Mouse (Mus musculus): ENCODE results near the gene Camta1.

Gene Camta1

DNA sequence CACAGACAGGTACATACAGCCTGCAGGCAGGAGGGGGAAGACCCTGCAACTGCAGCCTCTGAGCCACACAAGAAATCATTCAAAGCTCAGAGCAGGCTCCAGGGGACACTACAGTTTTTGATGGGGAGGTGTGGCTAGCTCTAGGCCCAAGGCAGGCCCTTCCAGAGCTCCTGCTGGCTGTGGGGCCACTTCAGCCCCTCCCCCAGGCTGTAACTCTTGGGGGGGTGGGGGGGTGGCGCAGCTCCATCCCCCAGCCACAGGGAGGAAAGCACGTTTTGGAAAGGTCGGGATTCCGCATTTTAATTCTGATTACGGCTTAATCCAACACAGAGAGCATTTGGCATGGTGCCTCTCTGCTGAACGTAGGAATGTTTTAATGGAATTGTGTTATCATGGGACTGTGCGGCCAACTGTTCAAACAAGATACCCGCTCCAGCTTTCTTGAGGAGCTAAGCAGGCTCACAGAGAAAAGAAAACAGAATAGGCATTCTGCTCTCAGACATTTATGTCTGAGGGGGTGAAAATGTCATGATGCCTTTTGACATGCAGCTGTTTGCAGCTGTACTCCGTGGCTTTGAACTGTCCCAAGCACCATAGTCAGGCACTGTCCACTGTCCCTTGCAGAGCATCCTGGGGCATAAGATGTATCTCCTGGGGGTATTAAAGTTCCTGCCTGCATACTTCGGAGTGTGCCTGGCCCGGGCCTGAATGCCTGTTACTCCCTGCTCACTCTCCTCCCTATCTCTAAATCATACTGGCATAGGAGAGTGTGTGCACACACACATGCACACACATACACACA is 344.5 kb downstream of the Camta1 start:
- no peak for DNase-seq (ENCODE audit: low spot score)

DNA sequence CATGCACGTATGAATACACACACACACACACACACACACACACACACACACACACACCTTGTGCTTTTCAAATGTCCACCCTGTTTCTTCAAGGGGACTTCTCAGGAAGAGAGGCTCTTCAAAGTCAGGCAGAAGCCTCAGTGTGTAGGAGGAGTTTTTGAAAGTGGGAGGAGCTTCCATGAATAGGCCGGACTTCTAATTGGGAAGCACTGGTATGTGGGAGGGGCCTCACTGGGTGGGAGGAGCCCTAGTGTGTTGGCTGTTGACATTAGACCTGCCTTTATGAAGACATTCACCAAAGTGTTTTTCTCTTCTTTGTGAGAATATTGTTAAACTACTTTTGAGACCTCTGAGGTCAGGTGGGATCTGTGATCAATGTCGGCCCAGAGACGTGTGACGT is 346.4 kb downstream of the Camta1 start:
- no peak for DNase-seq (ENCODE audit: low spot score)

DNA sequence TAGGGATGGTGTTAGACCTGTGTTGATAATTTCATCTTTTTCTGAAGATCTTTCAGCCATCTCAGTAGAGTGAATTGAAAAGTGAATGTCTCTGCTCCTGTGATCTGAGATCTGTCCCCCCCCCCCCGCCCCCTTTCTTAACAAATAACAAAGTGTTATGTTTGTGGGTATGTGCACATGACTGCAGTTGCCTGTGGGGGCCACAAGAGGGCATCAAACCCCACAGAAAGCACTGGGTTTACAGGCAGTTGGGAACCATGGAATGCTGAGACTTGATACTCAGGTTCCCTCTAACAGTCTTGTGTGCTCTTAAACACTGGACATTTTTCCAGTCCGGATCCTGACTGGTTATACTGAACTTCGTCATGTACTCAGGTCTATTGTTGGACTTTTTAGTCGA is 350.6 kb downstream of the Camta1 start:
- no peak for DNase-seq (ENCODE audit: low spot score)

DNA sequence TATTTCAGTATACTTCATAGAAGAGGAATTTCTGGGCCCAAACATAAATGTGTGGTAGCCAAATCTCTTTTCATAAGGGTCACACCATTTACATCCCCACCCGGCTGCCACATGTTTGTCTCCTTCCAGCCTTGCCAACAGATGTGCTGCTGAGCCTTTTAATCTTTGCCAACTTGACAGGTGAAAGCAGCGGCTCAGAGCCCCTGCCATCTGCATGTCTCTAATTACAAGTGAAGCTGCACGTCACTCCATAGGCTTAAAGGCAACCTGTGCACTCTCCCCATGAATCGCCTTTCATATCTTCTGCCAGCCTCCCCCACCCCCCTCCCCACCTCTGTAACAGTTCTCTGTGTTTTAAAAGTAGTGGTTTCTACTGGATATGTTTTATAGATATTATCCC is 351.3 kb downstream of the Camta1 start:
- DNase-seq (ENCODE audit: low spot score) = no peak

DNA sequence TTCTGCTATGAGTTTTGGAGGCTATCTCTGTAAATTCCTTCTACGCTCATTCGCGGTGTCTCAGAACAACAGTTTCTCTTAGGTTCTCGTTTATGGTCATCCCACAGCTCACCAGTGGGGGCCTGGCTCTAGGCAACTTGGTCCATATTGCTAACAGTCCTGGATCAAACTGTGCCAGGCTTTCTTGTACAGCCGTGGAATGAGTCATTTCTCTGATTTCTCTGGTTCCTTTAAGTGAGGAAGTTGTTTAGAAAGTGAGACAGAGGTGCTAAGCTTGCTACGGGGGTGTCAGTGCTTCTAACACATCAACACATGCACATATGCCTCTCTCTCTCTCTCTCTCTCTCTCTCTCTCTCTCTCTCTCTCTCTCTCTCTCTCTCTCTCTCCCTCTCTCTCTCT is 355.0 kb downstream of the Camta1 start:
- DNase-seq (ENCODE audit: low spot score) = no peak

DNA sequence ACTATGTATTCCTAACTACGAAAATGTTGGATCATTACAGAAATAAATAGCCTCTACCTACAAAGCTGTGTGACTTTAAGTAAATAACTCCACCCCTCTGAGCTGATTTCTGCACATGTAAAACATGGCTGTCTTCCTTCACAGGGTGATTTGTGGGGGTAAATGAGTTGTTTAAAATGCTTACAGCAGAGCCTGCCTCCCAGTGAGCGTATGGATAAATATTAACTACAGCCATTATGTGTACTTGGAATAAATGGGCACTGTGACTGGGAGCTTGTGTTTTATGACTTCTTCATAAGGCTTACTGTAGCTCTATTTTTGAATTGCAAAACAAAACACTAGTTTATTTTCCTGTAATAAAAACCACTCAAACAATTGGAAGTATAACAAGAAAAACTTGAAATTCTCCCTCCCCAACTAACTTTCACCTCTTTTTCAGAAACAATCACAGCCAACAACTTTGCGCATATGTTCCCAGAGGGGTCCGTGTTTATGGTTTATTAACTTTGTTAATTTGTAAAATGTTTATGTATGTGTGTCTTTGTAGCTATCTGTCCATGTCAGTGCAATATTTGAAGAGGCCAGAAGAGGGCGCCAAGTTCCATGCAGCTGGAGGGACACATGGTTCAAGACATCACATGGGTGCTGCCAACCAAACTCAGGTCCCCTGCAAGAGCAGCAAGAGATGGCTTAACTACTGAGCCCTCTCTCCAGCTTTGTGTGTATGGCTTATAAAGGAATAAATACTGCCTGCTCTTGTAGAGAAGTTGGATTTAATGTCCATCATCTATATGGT is 363.0 kb downstream of the Camta1 start:
- DNase-seq (ENCODE audit: low spot score) = no peak

DNA sequence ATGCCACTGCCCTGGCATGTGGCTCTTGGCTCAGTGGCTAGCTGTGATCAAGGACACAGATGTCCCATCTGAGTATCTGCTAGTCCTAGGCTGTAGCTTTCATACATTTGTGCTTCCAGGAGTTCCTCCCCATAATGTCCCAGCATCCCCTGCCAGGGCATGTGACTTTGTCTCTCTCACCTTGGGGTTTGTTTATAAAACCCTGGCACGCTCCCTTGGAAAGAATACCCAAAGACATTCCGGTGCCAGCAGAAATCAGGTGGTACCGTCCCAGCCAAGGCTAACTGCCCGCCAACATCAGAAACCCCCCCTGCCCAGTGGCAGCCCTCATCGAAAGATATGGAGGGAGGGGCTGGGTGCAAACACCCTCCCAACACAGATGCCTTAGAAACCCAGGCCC is 365.1 kb downstream of the Camta1 start:
- DNase-seq (ENCODE audit: low spot score) = no peak

DNA sequence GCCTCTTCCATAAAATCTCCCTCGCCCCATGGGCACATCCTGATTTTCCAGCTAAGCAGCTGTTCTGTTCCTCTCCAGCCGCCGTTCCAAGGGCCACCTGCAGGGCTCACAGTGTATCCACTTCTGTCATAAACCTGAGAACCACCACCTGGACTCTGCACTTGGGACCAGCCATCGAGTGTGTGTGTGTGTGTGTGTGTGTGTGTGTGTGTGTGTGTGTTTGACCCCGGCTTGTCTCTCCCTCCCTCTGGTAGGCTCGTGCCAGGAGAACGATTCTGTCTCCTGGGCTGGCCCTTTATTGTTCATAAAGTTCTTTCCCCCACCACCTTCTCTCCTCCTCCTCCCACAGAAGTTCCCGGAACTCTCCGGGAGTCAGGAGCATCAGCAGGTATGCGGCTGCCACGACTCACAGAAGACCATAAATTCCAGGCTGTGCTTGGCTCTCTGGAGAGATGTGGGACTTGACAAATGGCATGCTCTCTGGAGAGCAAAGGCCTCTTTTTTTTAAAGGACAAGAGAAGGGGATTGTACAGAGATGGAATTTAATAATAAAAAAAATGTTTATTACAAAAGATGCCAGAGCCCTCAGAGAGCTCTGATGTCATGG is 366.3 kb downstream of the Camta1 start:
- no peak for DNase-seq (ENCODE audit: low spot score)

DNA sequence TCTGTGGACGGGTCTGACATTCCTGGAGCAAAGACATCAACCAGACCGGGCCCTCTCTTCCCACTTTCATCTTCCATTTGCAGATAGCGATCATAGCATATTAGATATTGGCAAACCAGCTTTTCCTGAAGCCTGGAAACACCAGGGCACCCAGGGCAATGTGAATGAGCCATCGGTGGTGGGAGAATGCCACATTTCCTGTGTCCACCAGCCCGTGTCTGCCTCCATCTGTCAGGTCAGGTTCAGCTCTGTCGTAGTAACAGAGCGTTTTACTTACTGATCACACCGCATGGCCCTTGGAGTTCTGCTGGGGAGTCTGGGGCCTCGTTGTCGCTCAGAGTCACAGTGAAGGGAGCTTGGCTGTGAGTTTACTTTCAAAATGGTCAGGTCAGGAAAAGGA is 368.9 kb downstream of the Camta1 start:
- no peak for DNase-seq (ENCODE audit: low spot score)

DNA sequence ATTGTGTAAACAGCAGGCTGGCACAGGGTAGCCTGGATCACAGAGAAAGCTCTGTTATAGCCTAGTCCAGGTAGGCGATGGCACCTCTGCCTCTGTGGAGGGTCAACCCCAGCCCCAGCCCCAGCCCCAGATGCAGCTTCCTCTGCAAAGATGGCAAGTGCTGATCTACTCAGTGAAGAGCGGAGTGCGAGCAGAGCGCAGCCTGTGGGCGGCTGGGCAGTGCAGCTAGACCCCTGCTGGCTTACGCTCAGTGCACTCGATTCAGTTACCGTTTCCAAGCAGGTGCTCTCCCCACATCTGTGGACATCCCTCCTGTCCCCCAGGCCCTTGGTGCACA is 377.7 kb downstream of the Camta1 start:
- DNase-seq (ENCODE audit: low spot score) = no peak

DNA sequence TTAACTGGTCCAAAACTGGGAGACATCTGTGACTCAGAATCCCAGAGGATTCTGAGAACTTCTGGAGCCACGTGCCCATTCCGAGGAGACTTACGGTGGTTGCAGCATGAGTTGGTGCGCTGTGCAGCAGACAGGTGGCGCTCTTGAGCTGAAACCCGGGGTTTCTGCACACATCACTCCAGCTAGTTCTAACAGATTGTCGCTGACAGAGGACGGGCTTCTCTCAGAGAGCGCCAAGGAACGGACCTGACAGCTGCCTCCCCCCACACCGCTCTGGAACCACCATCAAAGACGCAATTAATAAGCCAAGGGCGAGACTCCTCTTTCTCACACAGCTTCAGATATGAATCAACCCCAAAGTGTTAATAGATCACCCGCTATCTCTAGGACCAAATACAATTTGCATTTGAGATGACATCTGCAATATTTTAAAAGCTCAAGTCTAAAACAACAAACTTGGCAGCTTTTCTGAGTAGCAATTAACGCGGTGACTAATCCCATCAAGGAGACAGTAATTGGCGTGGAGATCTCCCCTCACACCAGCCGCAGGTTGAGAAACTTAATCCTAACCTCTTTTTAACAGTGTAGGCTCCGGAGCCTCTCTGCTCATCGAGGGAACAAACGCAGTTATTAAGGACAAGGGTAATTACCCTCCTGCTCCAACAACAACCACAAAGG is 378.2 kb downstream of the Camta1 start:
- DNase-seq (ENCODE audit: low spot score) = no peak

DNA sequence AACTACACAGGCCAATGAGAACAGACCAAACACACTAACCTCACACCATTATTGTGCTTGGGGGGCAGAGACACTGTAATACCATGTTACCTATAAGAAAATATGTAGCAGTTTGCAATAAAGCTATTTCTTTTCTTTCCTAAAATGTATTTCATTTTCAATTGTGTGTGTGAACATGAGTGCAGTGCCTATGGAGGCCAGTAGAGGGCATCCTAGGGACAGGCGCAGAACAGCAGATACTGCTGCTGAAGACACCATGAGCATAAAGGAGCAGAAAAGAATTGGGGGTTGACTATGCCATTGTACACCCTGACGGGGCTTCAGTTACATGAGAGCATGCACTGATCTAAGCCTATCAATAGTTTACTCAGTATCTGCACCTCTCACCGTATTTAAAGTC is 380.7 kb downstream of the Camta1 start:
- no peak for DNase-seq (ENCODE audit: low spot score)

DNA sequence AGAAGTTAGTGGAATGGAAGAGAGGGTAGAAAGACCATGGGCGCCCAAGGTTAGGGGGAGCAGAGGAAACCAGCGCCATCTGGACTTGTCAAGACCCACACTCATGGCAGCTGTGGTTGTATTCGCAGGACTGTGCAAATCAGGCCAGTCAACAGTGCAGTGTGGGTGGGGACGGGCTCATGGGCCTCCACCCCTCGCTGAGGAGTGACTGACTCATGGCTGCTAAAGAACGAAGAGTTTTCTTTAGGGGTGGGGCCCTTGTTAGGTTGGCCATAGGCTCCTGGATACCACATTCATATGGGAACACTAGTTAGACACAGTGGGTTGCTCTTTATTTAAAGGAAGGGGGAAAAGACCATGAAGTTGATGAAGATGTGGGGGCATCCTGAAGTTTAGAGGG is 383.7 kb downstream of the Camta1 start:
- DNase-seq (ENCODE audit: low spot score) = no peak

DNA sequence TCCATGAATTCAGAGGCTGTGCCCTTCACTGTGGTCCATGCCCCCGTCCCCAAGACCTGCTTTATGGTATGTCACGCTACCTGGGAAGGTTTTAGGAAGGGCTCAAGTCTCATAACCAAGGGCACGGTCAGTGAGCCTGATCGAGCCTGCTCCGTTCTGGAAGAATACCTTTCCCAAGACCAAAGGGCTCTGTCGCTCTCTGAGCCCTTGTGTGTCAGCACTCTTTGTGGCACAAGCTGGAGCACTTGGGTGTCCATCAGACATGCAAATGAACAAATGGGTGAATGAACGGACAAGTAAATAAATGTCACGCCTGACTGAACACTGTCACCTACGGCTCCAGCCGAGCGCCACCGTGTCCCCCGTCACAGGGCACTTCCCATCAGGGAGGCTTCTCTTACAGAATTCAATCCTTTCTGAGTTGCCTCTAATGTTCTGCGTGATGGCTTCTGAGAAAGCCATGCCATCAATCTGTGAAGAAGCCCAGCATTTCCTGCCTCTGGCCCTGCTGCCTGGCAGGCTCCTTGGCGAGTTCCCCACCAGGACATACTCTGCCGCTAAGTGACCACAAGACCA is 386.7 kb downstream of the Camta1 start:
- no peak for DNase-seq (ENCODE audit: low spot score)

DNA sequence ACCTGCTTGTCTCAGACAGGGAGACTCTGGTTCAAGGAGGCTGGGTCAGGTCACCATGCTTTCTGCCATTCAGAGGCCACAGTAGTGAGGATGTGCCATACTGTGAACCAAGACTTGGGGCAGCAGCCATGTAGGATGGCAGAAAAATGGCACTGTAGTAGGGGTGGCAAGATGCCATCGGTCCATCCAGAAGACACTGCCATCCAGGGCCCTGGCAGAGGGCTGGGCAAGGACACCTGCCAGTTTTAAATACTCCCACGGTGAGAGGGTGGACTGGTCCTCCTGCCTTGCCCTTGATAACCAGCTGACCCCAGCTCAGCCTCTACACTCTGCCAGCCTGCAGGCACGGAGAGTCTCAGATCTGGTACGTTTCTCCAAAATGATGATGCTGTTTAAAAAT is 389.8 kb downstream of the Camta1 start:
- no peak for DNase-seq (ENCODE audit: low spot score)

DNA sequence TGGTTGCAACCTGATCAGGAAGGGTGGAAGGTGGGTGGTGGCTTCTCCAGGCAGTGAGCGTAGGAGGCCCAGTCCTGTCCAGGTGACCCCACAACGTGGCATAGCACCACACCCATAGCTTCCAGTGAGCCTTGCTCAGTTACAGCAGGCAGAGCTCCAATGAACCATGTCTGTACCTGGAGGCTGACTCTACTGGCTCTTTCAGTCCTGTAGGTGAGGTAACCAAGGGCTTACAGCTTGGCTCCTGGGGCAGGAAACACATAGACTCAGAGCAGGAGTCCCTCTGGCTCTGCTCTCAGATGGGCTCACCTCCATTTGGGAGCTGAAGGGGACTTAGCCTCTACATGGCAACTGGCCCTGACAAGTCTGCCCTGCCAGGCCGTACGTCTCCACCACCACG is 393.3 kb downstream of the Camta1 start:
- no peak for DNase-seq (ENCODE audit: low spot score)

DNA sequence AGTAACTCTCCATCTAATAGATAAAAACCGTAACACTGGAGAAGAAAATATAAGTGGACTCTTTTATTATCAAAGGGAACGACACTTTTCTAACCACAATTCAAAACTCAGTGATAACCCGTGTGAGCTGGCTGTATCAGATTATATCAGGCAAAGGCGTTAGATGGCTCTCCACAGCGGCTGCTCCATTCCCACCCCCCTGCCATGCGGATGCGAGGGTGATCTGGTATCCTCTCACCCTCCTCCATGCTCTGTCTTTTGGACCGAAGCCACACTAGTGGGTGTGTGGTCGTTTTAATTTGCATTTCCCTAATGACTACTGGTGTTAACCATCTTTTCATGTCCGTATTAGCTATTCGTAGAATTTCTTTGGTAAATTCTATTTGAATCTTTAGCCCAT is 403.0 kb downstream of the Camta1 start:
- no peak for DNase-seq (ENCODE audit: low spot score)

DNA sequence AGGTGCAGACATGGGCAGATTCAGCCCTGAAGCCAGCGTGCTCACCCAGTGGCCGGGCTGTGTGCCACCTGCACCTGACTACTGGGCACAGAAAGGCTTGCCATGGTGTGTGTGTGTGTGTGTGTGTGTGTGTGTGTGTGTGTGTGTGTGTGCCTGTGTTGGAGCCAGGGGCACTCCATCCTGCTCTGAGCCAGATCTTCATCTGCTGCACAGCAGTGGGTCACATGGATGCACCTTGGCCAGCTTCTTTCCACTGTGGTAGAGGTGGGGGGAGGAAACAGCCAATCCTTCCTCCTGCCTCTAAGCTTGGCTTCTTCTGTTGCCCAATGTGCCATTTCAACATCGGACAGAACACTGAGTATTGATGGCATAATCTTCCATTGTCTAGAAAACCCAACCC is 407.1 kb downstream of the Camta1 start:
- no peak for DNase-seq (ENCODE audit: low spot score)

DNA sequence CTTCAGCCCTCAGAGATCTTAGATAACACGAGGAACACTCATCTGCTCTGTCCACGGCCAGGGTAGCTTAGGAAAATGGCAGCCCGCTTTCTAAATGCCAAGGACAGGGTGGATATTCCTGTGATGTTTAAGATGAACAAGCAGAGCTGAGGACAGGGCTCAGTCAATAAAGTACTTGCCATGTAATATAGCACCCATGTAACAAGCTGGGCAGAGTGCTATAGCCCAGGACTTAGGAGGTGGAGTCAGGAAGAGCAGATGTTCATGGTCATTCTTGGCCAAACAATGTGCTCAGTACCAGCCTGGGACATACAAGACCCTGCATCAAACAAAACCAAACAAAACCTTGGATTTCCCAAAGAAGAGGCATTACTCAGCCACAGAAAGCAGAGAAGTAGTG is 407.6 kb downstream of the Camta1 start:
- no peak for DNase-seq (ENCODE audit: low spot score)

DNA sequence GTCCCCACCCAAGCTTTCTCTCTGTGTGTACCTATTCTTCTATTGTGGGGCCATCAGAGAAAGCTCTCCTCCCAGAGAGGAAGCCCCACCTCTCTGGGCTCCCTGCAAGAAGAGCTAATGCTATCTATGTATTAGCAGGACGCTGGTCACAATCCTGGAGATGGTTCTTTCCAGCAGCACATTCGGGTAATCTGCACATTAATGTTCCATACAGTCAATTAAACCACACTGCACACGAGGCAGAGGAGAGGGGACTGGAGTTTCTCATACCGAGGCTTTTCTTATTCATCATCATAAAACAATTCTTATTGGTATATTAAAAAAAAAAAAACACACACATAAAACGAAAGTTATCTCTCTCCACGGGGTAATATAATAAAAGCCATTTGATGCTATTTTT is 409.8 kb downstream of the Camta1 start:
- no peak for DNase-seq (ENCODE audit: low spot score)

DNA sequence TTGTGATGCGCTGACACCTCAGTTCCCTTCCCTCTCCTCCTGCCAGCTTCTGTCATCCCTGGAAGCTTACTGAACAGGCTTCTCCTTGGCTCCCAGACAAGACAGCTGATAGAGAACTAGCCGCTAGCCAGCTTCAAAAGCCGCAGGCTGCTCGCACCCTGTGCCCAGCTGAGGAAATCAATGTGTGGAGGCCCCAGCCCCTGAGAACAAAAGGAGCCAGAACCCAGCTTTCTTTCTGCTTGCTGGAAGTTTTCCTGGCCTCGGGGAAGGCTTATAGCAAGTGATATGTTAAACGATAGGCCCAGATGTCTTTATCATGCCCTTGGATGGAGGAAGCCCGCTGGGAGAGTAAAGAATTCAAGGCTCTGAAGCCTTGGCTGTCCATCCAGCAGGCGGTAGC is 411.7 kb downstream of the Camta1 start:
- no peak for DNase-seq (ENCODE audit: low spot score)

DNA sequence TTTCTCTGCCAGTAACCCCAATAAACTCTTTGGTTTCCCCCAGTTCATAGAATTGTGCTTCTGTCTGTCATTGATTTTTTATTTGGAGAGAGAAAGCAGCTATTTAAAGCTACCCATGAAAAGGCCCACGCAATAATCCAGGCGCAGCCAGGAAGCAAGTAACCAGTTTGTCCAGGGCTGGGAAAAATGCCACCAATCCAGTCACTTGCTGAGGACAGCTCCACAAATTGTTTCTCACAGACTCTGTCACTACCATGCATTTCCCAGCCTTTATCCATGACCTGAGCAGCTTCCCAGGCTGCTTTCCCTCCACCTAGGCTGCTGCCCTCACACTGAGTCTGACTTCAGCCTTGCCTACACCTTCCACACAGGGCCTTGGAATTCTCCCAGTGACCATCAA is 413.3 kb downstream of the Camta1 start:
- no peak for DNase-seq (ENCODE audit: low spot score)

DNA sequence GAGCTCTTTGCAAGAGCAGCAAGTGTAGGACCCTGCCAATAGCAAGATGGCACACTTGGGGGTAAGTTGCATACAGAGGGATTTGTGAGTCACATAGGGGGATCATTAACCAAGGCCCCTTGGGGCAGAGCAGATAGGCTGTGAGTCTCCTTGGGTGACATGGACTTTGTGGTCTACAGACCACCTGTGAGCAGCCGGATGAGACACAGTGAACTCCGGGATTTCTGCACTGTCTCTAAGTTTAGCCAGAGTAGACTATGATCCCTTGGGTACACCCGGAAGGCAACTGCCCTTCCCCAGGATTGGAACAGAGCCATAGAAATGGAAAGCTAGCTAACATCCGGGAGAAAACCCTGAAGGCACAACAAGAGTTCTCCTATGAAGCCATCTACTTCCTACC is 417.0 kb downstream of the Camta1 start:
- no peak for DNase-seq (ENCODE audit: low spot score)

Measured in T-cell, adult 2 months (primary cell).